Mouse (Mus musculus): ENCODE measurements at regions not wholly inside any gene's neighbourhood (a gene's known extent, or its start where the extent isn't known, plus 50 kb on each side); places are given as distances from the start of the nearest gene placed in this dataset.
A peak's percentile ranks its signal among the peaks of the same experiment; 100 is the strongest.

GRCm38 (mm10) chr1:159398643-159399042 lies 124.9 kb upstream of the Tnr start:
- DNase-seq (ENCODE audit: low spot score in 2 of 2): no peak

DNA sequence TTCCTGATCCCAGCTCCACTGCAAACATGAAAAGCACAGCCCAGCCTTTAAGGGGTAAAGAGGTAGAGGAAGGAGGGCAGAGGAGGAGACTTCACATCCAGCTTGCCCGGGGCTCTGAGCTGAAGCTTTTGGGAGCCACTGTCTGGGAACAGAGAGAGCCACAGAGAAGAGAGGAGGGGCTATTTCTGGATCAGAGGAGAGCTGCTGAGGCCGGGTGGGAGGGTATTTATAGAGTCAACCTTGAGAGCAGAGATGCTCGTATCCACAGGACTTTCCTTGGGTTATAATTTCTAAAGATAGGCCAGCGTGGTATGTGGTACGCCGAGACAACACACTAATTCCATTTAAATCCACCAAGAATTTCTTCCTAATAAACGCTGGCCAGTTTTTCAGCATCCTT lies 117.3 kb upstream of the Tnr start:
- no peak for DNase-seq (ENCODE audit: low spot score in 2 of 2)

DNA sequence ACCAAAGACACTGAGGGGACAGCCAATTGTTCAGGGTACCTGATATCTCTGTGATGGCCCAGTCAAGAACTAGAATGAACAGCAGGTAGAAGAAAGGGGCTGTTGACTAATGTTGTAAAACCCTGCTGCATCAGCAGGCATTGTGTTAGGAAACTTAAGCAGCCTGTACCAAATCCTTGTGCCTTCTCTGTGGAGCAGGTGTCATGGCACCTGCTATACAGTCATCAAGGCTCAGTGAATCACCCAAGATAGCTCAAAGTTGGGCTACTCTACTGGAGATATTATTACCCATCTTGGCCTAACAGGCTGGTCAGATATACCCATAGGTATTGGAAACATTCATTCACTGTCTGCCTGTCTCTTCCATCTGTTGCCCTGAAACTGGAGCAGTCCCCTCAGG lies 116.8 kb upstream of the Tnr start:
- no peak for DNase-seq (ENCODE audit: low spot score in 2 of 2)

DNA sequence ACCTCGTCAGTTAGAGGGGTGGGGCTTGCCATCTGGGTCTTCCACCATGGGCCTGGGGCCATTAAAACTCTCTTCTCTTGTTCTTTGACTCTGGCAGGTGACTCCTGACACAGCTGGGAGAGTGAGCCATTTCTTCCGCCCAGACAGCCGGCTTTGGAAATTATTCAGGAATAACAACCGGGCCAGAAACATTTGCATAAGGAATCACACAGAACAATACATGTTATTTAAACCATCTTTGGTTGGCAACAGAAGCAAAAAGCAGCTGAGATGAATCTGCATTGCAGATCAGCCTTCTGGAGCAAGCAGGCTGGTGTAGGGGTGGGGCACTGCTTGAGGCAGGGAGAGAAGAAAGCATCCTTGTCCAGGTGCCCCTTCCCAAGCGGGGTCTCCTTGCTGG lies 110.2 kb upstream of the Tnr start:
- DNase-seq (ENCODE audit: low spot score in 2 of 2): peak in 1 of 2 experiments; percentile 48

DNA sequence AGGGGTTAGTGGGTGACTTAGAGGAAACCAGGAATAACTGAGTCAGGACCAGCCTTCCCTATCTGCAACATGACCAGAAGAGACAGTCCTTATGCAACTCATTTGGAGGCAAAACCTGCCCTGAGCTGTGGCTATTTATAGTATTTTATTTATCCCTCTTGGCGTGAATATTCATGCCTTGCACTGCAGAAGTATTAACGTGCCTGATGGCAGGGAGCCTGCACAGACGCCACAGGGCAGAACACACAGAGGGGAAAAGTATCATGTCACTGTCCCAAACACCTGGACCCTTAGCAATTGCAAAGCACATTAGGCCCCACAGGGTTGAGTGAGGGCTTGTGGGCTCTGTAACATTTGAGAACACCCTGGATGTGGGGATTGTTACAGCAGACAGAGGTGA lies 107.9 kb upstream of the Tnr start:
- DNase-seq (ENCODE audit: low spot score in 2 of 2): no peak

- no peak for DNase-seq (ENCODE audit: low spot score in 2 of 2)
These were observed 106.4 kb upstream of the Tnr start for GRCm38 (mm10) chr1:159417176-159417575.

- DNase-seq (ENCODE audit: low spot score in 2 of 2): no peak
These were observed 104.1 kb upstream of the Tnr start for GRCm38 (mm10) chr1:159419301-159419965.

GRCm38 (mm10) chr1:159420189-159420588 lies 103.4 kb upstream of the Tnr start:
- no peak for DNase-seq (ENCODE audit: low spot score in 2 of 2)

DNA sequence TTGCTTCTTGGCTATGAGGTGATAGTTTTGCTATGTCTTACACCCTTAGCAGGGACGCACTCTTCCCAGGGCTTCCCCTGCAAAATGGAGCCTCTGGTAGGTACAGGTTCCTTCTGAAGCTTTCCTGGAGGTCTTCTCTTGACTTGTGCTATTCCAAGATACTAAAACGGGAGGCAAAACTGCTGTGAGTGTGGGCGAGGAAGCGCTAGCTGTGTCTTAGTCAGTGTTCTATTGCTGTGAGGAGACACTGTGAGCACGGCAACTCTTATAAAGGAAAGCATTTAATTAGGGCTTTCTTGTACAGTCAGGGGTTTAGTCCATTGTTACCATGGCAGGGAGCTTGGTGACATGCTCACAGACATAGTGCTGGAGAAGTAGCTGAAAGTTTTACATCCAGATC lies 99.9 kb upstream of the Tnr start:
- DNase-seq (ENCODE audit: low spot score in 2 of 2): peak in 1 of 2 experiments; percentile 61

DNA sequence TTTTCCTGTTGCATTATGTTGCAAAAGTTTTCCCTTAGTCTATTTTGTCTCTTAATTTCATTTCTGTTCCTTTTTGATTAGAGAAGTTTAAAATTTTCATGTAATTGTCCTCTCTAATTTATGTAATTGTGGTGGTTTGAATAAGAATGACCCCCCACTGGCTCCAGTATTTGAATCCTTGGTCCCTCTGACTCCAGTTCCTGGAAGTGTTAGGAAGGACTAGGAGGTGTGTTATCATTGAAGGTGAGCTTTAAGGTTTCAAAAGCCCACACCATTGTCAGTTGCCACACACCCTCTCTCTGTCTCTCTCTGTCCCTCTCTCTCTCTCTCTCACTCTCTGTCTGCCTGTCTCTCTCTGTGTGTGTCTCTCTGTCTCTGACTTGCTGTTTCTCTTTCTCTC lies 93.6 kb upstream of the Tnr start:
- DNase-seq (ENCODE audit: low spot score in 2 of 2): no peak

DNA sequence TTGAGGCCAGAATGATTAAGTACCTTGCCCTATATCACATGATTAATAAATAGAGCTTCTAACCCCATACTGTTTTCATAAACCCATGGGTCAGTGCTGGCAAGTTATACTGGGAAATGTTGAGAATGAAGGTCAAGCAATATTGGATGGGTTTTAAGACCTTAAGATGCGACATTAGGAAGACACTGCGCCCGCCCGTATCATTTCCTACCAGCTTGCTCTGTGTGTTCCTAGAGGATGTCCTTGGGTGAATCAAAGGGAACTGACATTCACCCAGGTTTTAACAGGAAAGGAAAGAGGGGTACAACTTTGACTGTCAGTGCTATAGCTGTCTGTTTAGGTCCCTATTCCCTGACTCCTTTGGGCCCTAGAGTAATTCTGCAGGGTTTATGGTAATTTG lies 90.0 kb upstream of the Tnr start:
- no peak for DNase-seq (ENCODE audit: low spot score in 2 of 2)

DNA sequence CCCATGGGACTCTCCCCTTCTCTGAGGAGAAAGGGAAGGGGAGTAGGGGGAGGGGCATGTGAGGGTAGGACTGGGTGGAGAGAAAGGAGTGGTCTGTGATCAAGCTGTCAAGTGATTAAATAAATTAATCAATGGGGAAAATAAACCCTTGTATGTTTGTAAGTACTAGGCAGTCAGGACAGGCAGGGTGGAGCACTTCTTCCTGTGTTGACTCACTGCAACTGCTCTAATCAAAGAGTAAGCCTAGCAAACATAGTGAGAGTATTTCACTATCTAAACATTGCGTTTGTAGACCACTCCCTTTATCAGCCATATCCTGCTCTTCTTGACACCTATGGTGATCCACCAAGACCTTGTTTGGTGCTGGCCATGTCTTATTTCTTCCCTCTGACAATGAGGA lies 82.8 kb upstream of the Tnr start:
- DNase-seq (ENCODE audit: low spot score in 2 of 2): no peak

DNA sequence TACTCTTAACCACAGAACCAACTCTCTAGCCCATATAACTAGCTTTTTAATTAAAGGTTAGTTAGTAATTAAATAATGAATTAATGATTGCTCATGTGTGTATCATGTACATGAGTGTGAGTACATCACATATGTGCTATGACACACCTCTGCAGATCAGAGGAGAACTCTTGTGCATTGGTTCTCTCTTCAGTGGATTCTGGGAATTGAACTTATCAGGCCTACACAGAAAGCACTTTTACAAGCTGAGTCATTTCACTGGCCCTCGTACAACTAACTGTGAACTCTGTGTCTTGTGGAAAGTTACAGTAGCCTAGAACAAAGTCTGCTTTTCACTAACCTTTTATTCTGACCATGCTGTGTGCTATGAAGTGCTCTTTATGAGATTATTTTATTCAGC lies 79.5 kb upstream of the Tnr start:
- DNase-seq (ENCODE audit: low spot score in 2 of 2): no peak

DNA sequence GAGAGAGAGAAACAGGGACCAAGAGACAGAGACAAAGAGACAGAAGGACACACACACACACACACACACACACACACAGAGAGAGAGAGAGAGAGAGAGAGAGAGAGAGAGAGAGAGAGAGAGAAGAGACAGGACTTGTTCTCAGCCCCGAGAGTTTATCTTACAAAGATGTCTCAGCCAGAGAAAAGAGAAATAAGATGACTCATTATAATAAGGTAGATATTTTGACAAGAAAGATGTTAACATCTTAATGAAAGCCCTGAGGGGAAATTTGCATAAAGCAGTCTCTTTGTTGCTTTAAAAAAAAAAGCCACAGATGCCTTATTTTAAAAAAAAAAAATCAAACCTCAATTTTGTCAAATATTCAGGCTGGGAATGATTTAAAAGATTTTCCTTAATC lies 78.1 kb upstream of the Tnr start:
- no peak for DNase-seq (ENCODE audit: low spot score in 2 of 2)

DNA sequence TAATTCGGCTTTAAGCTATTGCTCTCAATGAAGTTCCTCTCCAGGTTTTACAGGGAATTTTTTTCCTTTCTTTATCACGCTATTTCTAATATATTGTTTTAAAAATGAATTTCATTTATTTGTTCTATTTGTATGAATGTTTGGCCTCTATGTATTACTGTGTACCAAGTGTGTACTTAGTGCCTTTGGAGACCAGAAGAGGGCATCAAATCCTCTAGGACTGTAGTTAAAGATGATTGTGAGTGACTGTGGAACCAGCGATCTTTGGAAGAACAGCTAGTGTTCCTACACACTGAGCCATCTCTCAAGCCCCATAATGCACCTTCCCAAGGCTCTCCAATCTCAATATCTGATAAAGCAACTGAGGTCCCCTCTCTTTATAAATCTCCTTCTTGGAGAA lies 72.1 kb upstream of the Tnr start:
- no peak for DNase-seq (ENCODE audit: low spot score in 2 of 2)

DNA sequence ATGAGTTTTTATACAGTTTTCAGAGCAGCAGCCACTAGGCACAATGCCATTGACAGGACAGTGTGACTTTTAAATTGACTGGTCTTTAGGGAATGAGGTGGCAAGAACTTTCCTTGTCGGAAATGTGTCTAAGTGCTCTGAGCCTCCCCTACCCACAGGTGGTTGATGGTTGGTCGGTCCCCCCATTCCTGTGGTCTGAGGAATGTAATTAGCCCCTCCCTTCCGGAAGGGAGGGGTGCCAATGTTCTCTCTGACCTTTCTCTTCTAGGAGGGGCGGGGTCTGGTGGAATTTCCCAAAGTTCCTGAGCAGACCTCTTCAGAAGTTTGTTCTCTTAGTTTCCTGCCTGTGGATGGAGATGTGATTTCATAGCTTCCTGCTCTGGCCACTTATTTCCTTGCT lies 62.7 kb upstream of the Tnr start:
- no peak for DNase-seq (ENCODE audit: low spot score in 2 of 2)

GRCm38 (mm10) chr1:159470941-159471340 lies 52.6 kb upstream of the Tnr start:
- no peak for DNase-seq (ENCODE audit: low spot score in 2 of 2)

Measured in left cerebral cortex, adult 8-10 months (tissue).